Comparison of ENCODE assay signal across 9 mouse cellular contexts in genomic region chr9:47856311-47856710, GRCm38 (mm10).
DNase-seq lines count a peak whose midpoint lies in the region; ATAC-seq and TF ChIP-seq lines count a peak whose summit lies in the region.
"Had no signal": no experiment of that assay in that cellular context is flagged by ENCODE, and none has a peak within 500 bp of the region (broad histone marks: within the 10 kb centered on the region; RNA-seq: fewer than 3 reads in every experiment).

No protein-coding gene starts in this region.

- H3K9me3 ChIP-seq in hindbrain, embryonic 11.5 days (ENCODE audit: control insufficient read depth, low read length) = no peaks in the 10 kb centered on the region
- no peaks in the 10 kb centered on the region for H3K9me3 ChIP-seq in hindbrain, embryonic 16.5 days (ENCODE audit: control insufficient read depth, low read length)
- H3K9me3 ChIP-seq in stomach, postnatal 0 days (ENCODE audit: control insufficient read depth, low read length) = no peaks in the 10 kb centered on the region
- H3K9me3 ChIP-seq in neural tube, embryonic 15.5 days (replicated peaks) = no peaks in the 10 kb centered on the region
- H3K9me3 ChIP-seq: liver, embryonic 13.5 days had no signal

- H3K4me2 ChIP-seq in hindbrain, embryonic 11.5 days (replicated peaks; ENCODE audit: low read depth, low read length) = no peak overlapping the region
- H3K4me2 ChIP-seq in hindbrain, embryonic 16.5 days (ENCODE audit: low read length) = no peak overlapping the region
- no peak overlapping the region for H3K4me2 ChIP-seq in stomach, postnatal 0 days (replicated peaks; ENCODE audit: low read depth)
- no peak overlapping the region for H3K4me2 ChIP-seq in neural tube, embryonic 15.5 days
- H3K4me2 ChIP-seq: liver, embryonic 13.5 days had no signal

- no peaks in the 10 kb centered on the region for H3K27me3 ChIP-seq in hindbrain, embryonic 11.5 days (ENCODE audit: control insufficient read depth, insufficient read depth, low read length)
- no peaks in the 10 kb centered on the region for H3K27me3 ChIP-seq in hindbrain, embryonic 16.5 days (replicated peaks; ENCODE audit: control insufficient read depth, insufficient read depth, low read length)
- H3K27me3 ChIP-seq in stomach, postnatal 0 days (ENCODE audit: control insufficient read depth, insufficient read depth, low read length) = no peaks in the 10 kb centered on the region
- H3K27me3 ChIP-seq in neural tube, embryonic 15.5 days (replicated peaks) = no peaks in the 10 kb centered on the region
- H3K27me3 ChIP-seq: liver, embryonic 13.5 days had no signal

- H3K36me3 ChIP-seq in hindbrain, embryonic 11.5 days (ENCODE audit: control insufficient read depth, insufficient read depth, low read length) = no peaks in the 10 kb centered on the region
- 0 out of 2 replicates have a peak, but pooled peaks cover 4% of the 10 kb centered on the region for H3K36me3 ChIP-seq in hindbrain, embryonic 16.5 days (ENCODE audit: control insufficient read depth, insufficient read depth, low read length)
- H3K36me3 ChIP-seq in stomach, postnatal 0 days (ENCODE audit: control insufficient read depth, insufficient read depth, low read length) = no peaks in the 10 kb centered on the region
- H3K36me3 ChIP-seq in neural tube, embryonic 15.5 days = no peaks in the 10 kb centered on the region
- H3K36me3 ChIP-seq: liver, embryonic 13.5 days had no signal

- no peak for ATAC-seq in hindbrain, embryonic 11.5 days (ENCODE audit: low FRiP score)
- no peak for ATAC-seq in hindbrain, embryonic 16.5 days
- no peak for ATAC-seq in stomach, postnatal 0 days (ENCODE audit: low FRiP score, low TSS enrichment)
- ATAC-seq in neural tube, embryonic 15.5 days (ENCODE audit: low FRiP score) = no peak

- no peak overlapping the region for H3K4me3 ChIP-seq in hindbrain, embryonic 11.5 days (ENCODE audit: low read depth, low read length)
- no peak overlapping the region for H3K4me3 ChIP-seq in hindbrain, embryonic 16.5 days (ENCODE audit: low read length)
- H3K4me3 ChIP-seq in stomach, postnatal 0 days (ENCODE audit: low read depth, low read length) = no peak overlapping the region
- no peak overlapping the region for H3K4me3 ChIP-seq in neural tube, embryonic 15.5 days (replicated peaks)
- H3K4me3 ChIP-seq: liver, embryonic 13.5 days had no signal

- peak; percentile 46 for DNase-seq in hindbrain, embryonic 11.5 days (ENCODE audit: low spot score)
- peak; percentile 47 for DNase-seq in right cerebral cortex, postnatal 14 days
- DNase-seq in right cerebral cortex, adult 18-20 months = no peak
- peak; percentile 2 for DNase-seq in c-Kit-negative CD71-positive TER-119-positive erythroid progenitor cells, embryonic 14.5 days (ENCODE audit: low read depth, low spot score)
- no peak for DNase-seq in stomach, postnatal 0 days (ENCODE audit: low spot score)
- no peak for DNase-seq in ovary, postnatal 36 days (ENCODE audit: low spot score)
- DNase-seq: liver, embryonic 13.5 days had no signal

- H3K27ac ChIP-seq in hindbrain, embryonic 11.5 days (ENCODE audit: low read depth, low read length) = no peak overlapping the region
- no peak overlapping the region for H3K27ac ChIP-seq in hindbrain, embryonic 16.5 days (ENCODE audit: low read depth, low read length)
- H3K27ac ChIP-seq in stomach, postnatal 0 days (replicated peaks) = no peak overlapping the region
- H3K27ac ChIP-seq in neural tube, embryonic 15.5 days (replicated peaks) = no peak overlapping the region
- H3K27ac ChIP-seq: liver, embryonic 13.5 days had no signal

- no peaks in the 10 kb centered on the region for H3K4me1 ChIP-seq in hindbrain, embryonic 11.5 days (replicated peaks; ENCODE audit: control insufficient read depth, insufficient read depth, low read length)
- peaks cover 8% of the 10 kb centered on the region for H3K4me1 ChIP-seq in hindbrain, embryonic 16.5 days (ENCODE audit: control insufficient read depth, insufficient read depth, low read depth, low read length)
- no peaks in the 10 kb centered on the region for H3K4me1 ChIP-seq in stomach, postnatal 0 days (replicated peaks; ENCODE audit: control insufficient read depth, insufficient read depth)
- peaks cover 28% of the 10 kb centered on the region for H3K4me1 ChIP-seq in neural tube, embryonic 15.5 days
- H3K4me1 ChIP-seq: liver, embryonic 13.5 days had no signal

- TF ChIP-seq EP300 in stomach, postnatal 0 days (optimal IDR thresholded peaks at IDR 0.05) = no peak

- peak; percentile 69 for TF ChIP-seq CTCF in stomach, postnatal 0 days (IDR thresholded peaks at IDR 0.05; ENCODE audit: low read depth)

- H3K9ac ChIP-seq in hindbrain, embryonic 11.5 days (ENCODE audit: low read depth, low read length) = no peak overlapping the region
- no peak overlapping the region for H3K9ac ChIP-seq in hindbrain, embryonic 16.5 days (ENCODE audit: low read depth, low read length)
- H3K9ac ChIP-seq in stomach, postnatal 0 days (ENCODE audit: low read length) = no peak overlapping the region
- no peak overlapping the region for H3K9ac ChIP-seq in neural tube, embryonic 15.5 days (replicated peaks)
- H3K9ac ChIP-seq: liver, embryonic 13.5 days had no signal

- 87% methylated on average over 8 of the region's 8 CpGs for WGBS in hindbrain, embryonic 11.5 days
- WGBS in hindbrain, embryonic 16.5 days = 86% methylated on average over 8 of the region's 8 CpGs
- 64% methylated on average over 8 of the region's 8 CpGs for WGBS in stomach, postnatal 0 days
- 79% methylated on average over 8 of the region's 8 CpGs for WGBS in neural tube, embryonic 15.5 days

Comparison
In these comparisons a context has a peak if more than half of its experiments do, and no peak if none do; other contexts are left out.
1. DNase-seq: peak in hindbrain, embryonic 11.5 days (single experiment), right cerebral cortex, postnatal 14 days (single experiment) and c-Kit-negative CD71-positive TER-119-positive erythroid progenitor cells, embryonic 14.5 days (single experiment); none in right cerebral cortex, adult 18-20 months (single experiment), stomach, postnatal 0 days (single experiment) and ovary, postnatal 36 days (single experiment).